Mouse (Mus musculus): ENCODE results near the gene Efcab2. TPM values are rescaled to one million over a fixed set of nuclear protein-coding genes. Genes with fewer than 3 reads are reported as not detected.
A peak's percentile ranks its signal among the peaks of the same experiment; 100 is the strongest.

The Efcab2 gene
- polyA plus RNA-seq, 1 experiment from 2014 or later = 8.7 TPM

GRCm38 (mm10) chr1:178455120-178455519, 49.2 kb downstream of the Efcab2 start:
- no peak for ATAC-seq (ENCODE audit: low FRiP score)
- Histone ChIP-seq H3K4me2 (replicated peaks) (no peak overlapping the region), H3K27ac (no peak overlapping the region), H3K4me3 (no peak overlapping the region), H3K27me3 (no peaks in the 10 kb centered on the region), H3K9ac (no peak overlapping the region), H3K4me1 (no peaks in the 10 kb centered on the region), H3K9me3 (replicated peaks) (no peaks in the 10 kb centered on the region), H3K36me3 (no peaks in the 10 kb centered on the region)
- 83% methylated on average over 1 of the region's 1 CpGs for WGBS

GRCm38 (mm10) chr1:178458029-178458428, 52.1 kb downstream of the Efcab2 start:
- Histone ChIP-seq H3K9me3 (replicated peaks) (no peaks in the 10 kb centered on the region), H3K4me2 (replicated peaks) (no peak overlapping the region), H3K27ac (no peak overlapping the region), H3K4me1 (no peaks in the 10 kb centered on the region), H3K4me3 (no peak overlapping the region), H3K27me3 (no peaks in the 10 kb centered on the region), H3K36me3 (no peaks in the 10 kb centered on the region), H3K9ac (no peak overlapping the region)
- 85% methylated on average over 2 of the region's 2 CpGs for WGBS
- no peak for ATAC-seq (ENCODE audit: low FRiP score)

- Histone ChIP-seq H3K4me2 (replicated peaks) (no peak overlapping the region), H3K36me3 (no peaks in the 10 kb centered on the region), H3K9ac (no peak overlapping the region), H3K4me1 (no peaks in the 10 kb centered on the region; the same call in 1 of the 2 replicates), H3K4me3 (no peak overlapping the region), H3K9me3 (replicated peaks) (no peaks in the 10 kb centered on the region), H3K27ac (no peak overlapping the region), H3K27me3 (no peaks in the 10 kb centered on the region)
- WGBS = 2% methylated on average over 2 of the region's 2 CpGs
- ATAC-seq (ENCODE audit: low FRiP score) = peak; percentile 86
Observed at GRCm38 (mm10) chr1:178463712-178464111, 57.8 kb downstream of the Efcab2 start.

- H3K27me3 ChIP-seq = no peaks in the 10 kb centered on the region
- ATAC-seq (ENCODE audit: low FRiP score) = 0 out of 2 replicates have a peak, but pooled peaks have one; percentile 26
- WGBS = 45% methylated on average over 4 of the region's 4 CpGs
- H3K36me3 ChIP-seq = no peaks in the 10 kb centered on the region
- no peaks in the 10 kb centered on the region; the same call in 1 of the 2 replicates for H3K4me1 ChIP-seq
- H3K27ac ChIP-seq = no peak overlapping the region
- no peak overlapping the region for H3K4me2 ChIP-seq (replicated peaks)
- no peaks in the 10 kb centered on the region for H3K9me3 ChIP-seq (replicated peaks)
- no peak overlapping the region for H3K4me3 ChIP-seq
- H3K9ac ChIP-seq = no peak overlapping the region
Observed at GRCm38 (mm10) chr1:178464140-178464539, 58.3 kb downstream of the Efcab2 start.

GRCm38 (mm10) chr1:178467594-178467993, 61.7 kb downstream of the Efcab2 start:
- Histone ChIP-seq H3K4me1 (no peaks in the 10 kb centered on the region; the same call in 1 of the 2 replicates), H3K9ac (no peak overlapping the region), H3K36me3 (no peaks in the 10 kb centered on the region), H3K4me3 (no peak overlapping the region), H3K27me3 (no peaks in the 10 kb centered on the region), H3K4me2 (replicated peaks) (no peak overlapping the region), H3K9me3 (replicated peaks) (no peaks in the 10 kb centered on the region), H3K27ac (no peak overlapping the region)
- no peak for ATAC-seq (ENCODE audit: low FRiP score)
- WGBS = 74% methylated on average over 6 of the region's 6 CpGs

GRCm38 (mm10) chr1:178468280-178468679, 62.4 kb downstream of the Efcab2 start:
- Histone ChIP-seq H3K9me3 (replicated peaks) (no peaks in the 10 kb centered on the region), H3K4me2 (replicated peaks) (no peak overlapping the region), H3K36me3 (no peaks in the 10 kb centered on the region), H3K4me1 (no peaks in the 10 kb centered on the region; the same call in 1 of the 2 replicates), H3K9ac (no peak overlapping the region), H3K27ac (no peak overlapping the region), H3K4me3 (no peak overlapping the region), H3K27me3 (no peaks in the 10 kb centered on the region)
- no peak for ATAC-seq (ENCODE audit: low FRiP score)
- 19% methylated on average over 2 of the region's 2 CpGs for WGBS

GRCm38 (mm10) chr1:178483854-178484253, 78.0 kb downstream of the Efcab2 start:
- Histone ChIP-seq H3K4me1 (no peaks in the 10 kb centered on the region), H3K9ac (no peak overlapping the region), H3K36me3 (no peaks in the 10 kb centered on the region), H3K4me3 (no peak overlapping the region), H3K9me3 (replicated peaks) (no peaks in the 10 kb centered on the region), H3K4me2 (replicated peaks) (no peak overlapping the region), H3K27ac (no peak overlapping the region), H3K27me3 (no peaks in the 10 kb centered on the region)
- no peak for ATAC-seq (ENCODE audit: low FRiP score)

- no peak overlapping the region for H3K9ac ChIP-seq
- H3K4me1 ChIP-seq = peaks cover 3% of the 10 kb centered on the region
- H3K36me3 ChIP-seq = no peaks in the 10 kb centered on the region
- H3K27ac ChIP-seq = no peak overlapping the region
- H3K9me3 ChIP-seq (replicated peaks) = no peaks in the 10 kb centered on the region
- H3K4me3 ChIP-seq = no peak overlapping the region
- WGBS = 78% methylated on average over 5 of the region's 5 CpGs
- no peak for ATAC-seq (ENCODE audit: low FRiP score)
- no peaks in the 10 kb centered on the region for H3K27me3 ChIP-seq
- no peak overlapping the region for H3K4me2 ChIP-seq (replicated peaks)
Observed at GRCm38 (mm10) chr1:178485138-178485867, 79.4 kb downstream of the Efcab2 start.

GRCm38 (mm10) chr1:178485868-178486220, 80.0 kb downstream of the Efcab2 start:
- Histone ChIP-seq H3K27me3 (no peaks in the 10 kb centered on the region), H3K36me3 (no peaks in the 10 kb centered on the region), H3K27ac (no peak overlapping the region), H3K9ac (no peak overlapping the region), H3K4me3 (no peak overlapping the region), H3K9me3 (replicated peaks) (no peaks in the 10 kb centered on the region), H3K4me1 (peaks cover 3% of the 10 kb centered on the region), H3K4me2 (replicated peaks) (no peak overlapping the region)
- no peak for ATAC-seq (ENCODE audit: low FRiP score)
- 77% methylated on average over 5 of the region's 5 CpGs for WGBS

GRCm38 (mm10) chr1:178486828-178487227, 80.9 kb downstream of the Efcab2 start:
- Histone ChIP-seq H3K27ac (no peak overlapping the region), H3K27me3 (no peaks in the 10 kb centered on the region), H3K9ac (no peak overlapping the region), H3K4me1 (peaks cover 3% of the 10 kb centered on the region), H3K4me3 (no peak overlapping the region), H3K4me2 (replicated peaks) (no peak overlapping the region), H3K9me3 (replicated peaks) (no peaks in the 10 kb centered on the region), H3K36me3 (no peaks in the 10 kb centered on the region)
- no peak for ATAC-seq (ENCODE audit: low FRiP score)
- 76% methylated on average over 5 of the region's 5 CpGs for WGBS

GRCm38 (mm10) chr1:178489127-178489526, 83.2 kb downstream of the Efcab2 start:
- WGBS = 31% methylated on average over 3 of the region's 3 CpGs
- Histone ChIP-seq H3K4me3 (no peak overlapping the region), H3K27ac (peak overlapping the region; percentile 17; the same call in 1 of the 2 replicates), H3K27me3 (no peaks in the 10 kb centered on the region), H3K4me2 (replicated peaks) (no peak overlapping the region), H3K36me3 (no peaks in the 10 kb centered on the region), H3K9ac (no peak overlapping the region), H3K9me3 (replicated peaks) (no peaks in the 10 kb centered on the region), H3K4me1 (peaks cover 3% of the 10 kb centered on the region)
- ATAC-seq (ENCODE audit: low FRiP score) = no peak

- no peak for ATAC-seq (ENCODE audit: low FRiP score)
- no peak overlapping the region for H3K4me3 ChIP-seq
- 90% methylated on average over 5 of the region's 5 CpGs for WGBS
Observed at GRCm38 (mm10) chr1:178491733-178492132, 85.8 kb downstream of the Efcab2 start.

GRCm38 (mm10) chr1:178492493-178492892, 86.6 kb downstream of the Efcab2 start:
- Histone ChIP-seq H3K36me3 (no peaks in the 10 kb centered on the region), H3K9ac (no peak overlapping the region), H3K27ac (no peak overlapping the region), H3K27me3 (no peaks in the 10 kb centered on the region), H3K4me3 (no peak overlapping the region), H3K9me3 (replicated peaks) (no peaks in the 10 kb centered on the region), H3K4me1 (peaks cover 3% of the 10 kb centered on the region), H3K4me2 (replicated peaks) (no peak overlapping the region)
- WGBS = 81% methylated on average over 2 of the region's 2 CpGs
- ATAC-seq (ENCODE audit: low FRiP score) = no peak

More at GRCm38 (mm10) chr1:178491733-178492132, 85.8 kb downstream of the Efcab2 start:
- H3K27ac ChIP-seq = no peak overlapping the region
- H3K9ac ChIP-seq = no peak overlapping the region
- H3K27me3 ChIP-seq = no peaks in the 10 kb centered on the region
- H3K4me2 ChIP-seq (replicated peaks) = no peak overlapping the region
- no peaks in the 10 kb centered on the region for H3K36me3 ChIP-seq
- H3K9me3 ChIP-seq (replicated peaks) = no peaks in the 10 kb centered on the region
- H3K4me1 ChIP-seq = peaks cover 3% of the 10 kb centered on the region

All from hindbrain, embryonic 12.5 days (tissue).